Mouse (Mus musculus) liver, adult 10 weeks (tissue): Measurements from ENCODE around the gene Siglece. TPM values are rescaled to one million over a fixed set of nuclear protein-coding genes. Genes with fewer than 3 reads are reported as not detected.

Source experiments
- polyA plus RNA-seq: library from polyadenylated mRNA; stranded (reverse); fragments of 350-450 nt; fragmentation: Illumina TruSeq; extraction: RNeasy Lipid Tissue Mini Kit (QIAGEN cat#74804); gene quantifications from one replicate; pipeline ENCODE4 v1.2.3, GENCODE M21; 2014; ENCODE audit warnings: low read depth, low replicate concordance

Gene Siglece
- polyA plus RNA-seq, result 1.3 TPM

DNA sequence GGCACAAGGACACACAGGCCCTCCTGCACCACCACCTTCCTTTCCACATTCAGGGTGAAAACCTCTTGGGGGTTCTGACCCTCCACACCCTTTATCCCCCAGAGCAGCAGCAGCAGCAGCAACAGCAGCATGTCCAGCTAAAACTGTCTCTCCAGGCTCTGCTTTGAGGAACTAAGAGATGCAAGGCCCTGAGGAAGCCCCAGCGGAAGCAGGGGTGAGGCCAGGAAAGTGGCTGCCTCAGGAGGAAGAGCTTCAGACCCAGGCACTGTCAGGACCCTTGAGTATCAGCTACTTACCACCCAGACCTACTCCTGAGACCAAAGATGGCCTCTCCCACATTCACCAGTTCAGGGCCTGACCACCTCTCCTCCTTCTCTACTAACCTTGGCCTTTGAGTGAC lies at the start of gene Siglece:
TSS of gene Siglece (minus strand) at position 160 of the 400 bp plus-strand sequence.

DNA sequence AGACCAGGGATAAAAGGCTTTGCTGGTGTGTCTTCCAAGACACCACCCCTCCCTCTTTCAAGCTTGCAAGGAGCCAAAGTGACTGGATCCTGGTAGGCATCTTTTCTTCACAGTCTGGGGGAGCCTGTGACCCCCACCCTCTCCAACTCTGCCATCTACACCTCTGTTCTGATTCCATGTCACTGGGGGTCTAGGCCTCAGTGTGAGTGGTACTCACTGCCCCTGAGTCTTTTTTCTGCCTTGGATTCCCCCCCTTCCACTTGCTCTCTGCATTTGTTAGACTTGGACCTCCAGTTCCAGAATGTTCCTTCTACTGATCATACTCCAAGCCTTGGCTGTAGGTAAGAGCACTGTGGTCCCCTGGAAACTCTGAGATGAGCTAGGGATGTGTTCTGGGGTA lies 30.2 kb upstream of the Siglece start, which contains the start of gene Klk14:
TSS of gene Klk14 (plus strand) at position 301 of the 400 bp plus-strand sequence.

GRCm38 (mm10) chr7:43671809-43672580 lies 12.0 kb upstream of the Siglece start, which contains the start of gene Ctu1:
Ctu1 (plus strand) TSS chr7:43672016.

DNA sequence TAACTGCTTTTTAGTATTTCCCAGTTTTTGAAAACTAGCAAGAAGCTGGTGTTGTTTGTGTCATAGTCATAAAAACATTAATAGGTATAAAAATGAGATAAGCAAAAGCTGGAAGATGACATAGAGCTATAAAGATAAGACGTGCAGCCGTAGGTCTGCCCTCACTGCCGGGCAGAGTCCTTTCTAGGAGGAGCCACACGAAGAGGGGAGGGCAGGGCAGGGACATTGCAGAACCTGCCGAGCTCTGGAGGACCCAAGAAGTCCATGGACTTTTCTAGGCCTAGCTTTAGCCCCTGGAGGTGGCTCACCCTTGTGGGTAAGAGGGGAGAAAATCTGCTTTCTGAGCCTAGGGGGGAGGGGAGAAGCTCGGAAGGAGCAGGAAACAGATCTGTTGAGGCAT lies 25.5 kb downstream of the Siglece start, which contains the start of gene Ceacam18:
TSS of gene Ceacam18 (plus strand) at position 208 of the 400 bp plus-strand sequence.

GRCm38 (mm10) chr7:43606896-43607742 lies 52.8 kb downstream of the Siglece start, which contains the start of gene Zfp819:
Zfp819 (plus strand) TSS chr7:43607169.

Other genes with a start within 250 kb of the Siglece start
- gene Lim2, start 232.5 kb downstream of the Siglece start, polyA plus RNA-seq, result not detected
- not detected for gene Nkg7, start 223.1 kb downstream of the Siglece start, polyA plus RNA-seq
- gene Cldnd2, start 219.4 kb downstream of the Siglece start, polyA plus RNA-seq, result not detected
- 62.5 TPM for gene Etfb, start 216.1 kb downstream of the Siglece start, polyA plus RNA-seq
- gene Gm45233, start 216.0 kb downstream of the Siglece start, polyA plus RNA-seq, result not detected
- gene Vsig10l, start 197.0 kb downstream of the Siglece start, polyA plus RNA-seq, result 0.32 TPM
- not detected for gene Iglon5, start 170.1 kb downstream of the Siglece start, polyA plus RNA-seq
- gene 4931406B18Rik, start 154.2 kb downstream of the Siglece start, polyA plus RNA-seq, result not detected
- 1.1 TPM for gene Cd33, start 115.7 kb downstream of the Siglece start, polyA plus RNA-seq
- 0.66 TPM for gene Zfp658, start 97.9 kb downstream of the Siglece start, polyA plus RNA-seq
- 4.6 TPM for gene Zfp719, start 80.6 kb downstream of the Siglece start, polyA plus RNA-seq
- gene Zfp819, start 53.0 kb downstream of the Siglece start, polyA plus RNA-seq, result not detected
- gene Ceacam18, start 25.5 kb downstream of the Siglece start, polyA plus RNA-seq, result not detected
- gene Ctu1, start 11.9 kb upstream of the Siglece start, polyA plus RNA-seq, result 1.0 TPM
- gene Klk14, start 30.3 kb upstream of the Siglece start, polyA plus RNA-seq, result not detected
- gene Klk13, start 52.4 kb upstream of the Siglece start, polyA plus RNA-seq, result not detected
- not detected for gene Klk12, start 108.7 kb upstream of the Siglece start, polyA plus RNA-seq
- gene Klk11, start 114.4 kb upstream of the Siglece start, polyA plus RNA-seq, result not detected
- gene Klk10, start 120.9 kb upstream of the Siglece start, polyA plus RNA-seq, result not detected
- not detected for gene Klk9, start 131.7 kb upstream of the Siglece start, polyA plus RNA-seq
- gene Klk8, start 137.4 kb upstream of the Siglece start, polyA plus RNA-seq, result not detected
- gene Klk7, start 151.1 kb upstream of the Siglece start, polyA plus RNA-seq, result not detected
- gene Klk6, start 164.3 kb upstream of the Siglece start, polyA plus RNA-seq, result not detected
- not detected for gene Klk5, start 181.8 kb upstream of the Siglece start, polyA plus RNA-seq
- gene Klk4, start 221.0 kb upstream of the Siglece start, polyA plus RNA-seq, result not detected